Mouse (Mus musculus) left cerebral cortex, adult 2 months (tissue): ENCODE data around the gene Ly86. TPM values are rescaled to one million over a fixed set of nuclear protein-coding genes. Genes with fewer than 3 reads are reported as not detected.

Experiments
- DNase-seq, 2 experiments: peaks; one replicate each; pipeline ENCODE4 v3.0.0; 2021 to 2022; ENCODE audit warnings: low spot score in 2 of 2, mixed read lengths in 1 of 2; ENCODE audit errors: extremely low spot score in 1 of 2
- H3K27ac ChIP-seq: fragments of 200-600 bp; 2 replicates; pipeline ENCODE4 v1.8.1; 2022
- H3K4me3 ChIP-seq: fragments of 200-600 bp; 2 replicates; pipeline ENCODE4 v1.8.1; 2022
- CTCF ChIP-seq: fragments of 200-600 bp; IDR thresholded peaks from 2 replicates; pipeline ENCODE4 v1.8.1; 2022; ENCODE audit warnings: antibody characterized with exemption, mild to moderate bottlenecking, moderate library complexity
- intact Hi-C: fragments of 180-260 bp; cut with DNase I; formaldehyde crosslinking; loops from one replicate; pipeline ENCODE4 v1.15.1; 2025
- total RNA-seq, 2 experiments: library from RNA; stranded (reverse); gene quantifications; 2 replicates each; pipeline ENCODE4 v1.2.3; 2021

Gene Ly86
- total RNA-seq, 2 experiments from 2014 or later: 8.5 to 8.7 TPM

DNA sequence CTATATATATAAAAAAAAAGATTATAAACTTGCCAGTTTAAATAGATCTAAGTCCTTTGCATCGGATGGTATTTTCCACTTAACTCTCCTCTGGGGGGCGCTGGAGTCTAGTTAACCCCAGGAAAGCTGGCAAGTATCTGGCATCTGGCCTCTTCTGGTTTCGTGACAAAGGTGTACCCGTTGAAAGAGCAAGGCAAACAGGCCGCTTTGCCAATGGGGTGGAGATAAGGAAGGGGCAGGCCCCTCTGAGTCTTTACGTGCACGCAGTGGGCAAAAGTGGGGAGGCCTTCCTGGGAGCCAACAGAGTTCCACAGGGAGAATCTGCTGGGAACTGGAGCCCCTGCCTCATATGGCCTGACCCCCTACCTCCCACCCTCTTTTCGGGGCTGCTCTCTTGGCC lies 122.8 kb downstream of the Ly86 start:
- DNase-seq: peak; percentile 63 to 64
- Histone ChIP-seq H3K27ac (peak overlapping the region; percentile 78), H3K4me3 (no peak overlapping the region)
- intact Hi-C loops: loop anchor here (5.0 kb wide), 1 partner anchor 360 kb away; no protein-coding TSS in a partner anchor
- TF ChIP-seq CTCF: peak; percentile 66
